14 mouse cellular contexts compared by ENCODE assay signal in the genomic region with DNA sequence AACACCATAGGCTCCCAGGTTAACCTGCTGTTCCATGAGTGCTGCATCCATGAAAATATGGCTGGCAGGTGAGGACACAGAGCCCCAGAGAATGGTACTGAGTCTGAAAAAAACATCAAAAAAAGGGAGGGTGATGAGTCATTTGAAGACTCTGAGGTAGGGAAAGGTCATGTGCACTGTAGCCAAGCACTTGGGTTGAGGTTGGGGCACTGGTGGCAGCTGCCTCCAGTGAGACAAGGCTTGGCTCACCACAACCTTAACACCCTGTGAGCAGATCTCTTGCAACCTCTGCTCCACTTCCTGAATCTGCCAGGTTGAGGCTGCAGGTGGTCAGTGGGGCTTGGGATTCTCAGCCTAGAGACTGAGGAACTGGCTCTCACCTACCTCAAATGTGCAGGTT. TPM values are rescaled to one million over a fixed set of nuclear protein-coding genes. Genes with fewer than 3 reads are reported as not detected.
DNase-seq lines count a peak whose midpoint lies in the region; ATAC-seq and TF ChIP-seq lines count a peak whose summit lies in the region.
"Had no signal": no experiment of that assay in that cellular context is flagged by ENCODE, and none has a peak within 500 bp of the region (broad histone marks: within the 10 kb centered on the region; RNA-seq: fewer than 3 reads in every experiment).

No protein-coding gene starts in this region.

- peaks cover 19% of the 10 kb centered on the region for H3K4me1 ChIP-seq in embryonic facial prominence, embryonic 15.5 days
- peaks cover 18% of the 10 kb centered on the region for H3K4me1 ChIP-seq in embryonic facial prominence, embryonic 10.5 days
- H3K4me1 ChIP-seq in hindbrain, postnatal 0 days (ENCODE audit: insufficient read depth, low read length): no peaks in the 10 kb centered on the region
- H3K4me1 ChIP-seq: neural tube, embryonic 12.5 days had no signal

- no peak overlapping the region for H3K27ac ChIP-seq in embryonic facial prominence, embryonic 15.5 days (replicated peaks)
- no peak overlapping the region for H3K27ac ChIP-seq in embryonic facial prominence, embryonic 10.5 days (replicated peaks)
- no peak overlapping the region for H3K27ac ChIP-seq in hindbrain, postnatal 0 days
- H3K27ac ChIP-seq: heart, adult 2 months; neural tube, embryonic 12.5 days had no signal

- H3K36me3 ChIP-seq in embryonic facial prominence, embryonic 15.5 days: no peaks in the 10 kb centered on the region
- no peaks in the 10 kb centered on the region for H3K36me3 ChIP-seq in embryonic facial prominence, embryonic 10.5 days (replicated peaks)
- H3K36me3 ChIP-seq in hindbrain, postnatal 0 days (ENCODE audit: insufficient read depth, low read length): no peaks in the 10 kb centered on the region
- H3K36me3 ChIP-seq: neural tube, embryonic 12.5 days had no signal

- H3K4me3 ChIP-seq in embryonic facial prominence, embryonic 15.5 days (replicated peaks): no peak overlapping the region
- H3K4me3 ChIP-seq in embryonic facial prominence, embryonic 10.5 days: no peak overlapping the region
- no peak overlapping the region for H3K4me3 ChIP-seq in hindbrain, postnatal 0 days (ENCODE audit: low read length)
- H3K4me3 ChIP-seq: heart, adult 2 months; neural tube, embryonic 12.5 days had no signal

- H3K9me3 ChIP-seq in embryonic facial prominence, embryonic 15.5 days (replicated peaks): no peaks in the 10 kb centered on the region
- H3K9me3 ChIP-seq in embryonic facial prominence, embryonic 10.5 days: 0 out of 2 replicates have a peak, but pooled peaks cover 2% of the 10 kb centered on the region
- H3K9me3 ChIP-seq in hindbrain, postnatal 0 days (ENCODE audit: low read length): no peaks in the 10 kb centered on the region
- H3K9me3 ChIP-seq: neural tube, embryonic 12.5 days had no signal

- 0 out of 2 replicates have a peak, but pooled peaks have one; percentile 51 for ATAC-seq in embryonic facial prominence, embryonic 15.5 days (ENCODE audit: insufficient number of reproducible peaks, low FRiP score, low TSS enrichment, low read depth)
- peak; percentile 90 to 93 for ATAC-seq in hematopoietic stem cell, adult 5-6 weeks (replicated peaks in 1 of 2; ENCODE audit: insufficient read depth in 1 of 2, low FRiP score in 2 of 2, low TSS enrichment in 1 of 2, low read depth in 1 of 2, poor library complexity in 2 of 2, severe bottlenecking in 2 of 2)
- no peak for ATAC-seq in hindbrain, postnatal 0 days
- ATAC-seq: forebrain, embryonic 14.5 days had no signal

- H3K4me2 ChIP-seq in embryonic facial prominence, embryonic 15.5 days (replicated peaks): no peak overlapping the region
- H3K4me2 ChIP-seq in hindbrain, postnatal 0 days (ENCODE audit: low read depth, low read length): no peak overlapping the region
- H3K4me2 ChIP-seq: neural tube, embryonic 12.5 days had no signal

- TF ChIP-seq CTCF in hindbrain, postnatal 0 days (IDR thresholded peaks at IDR 0.05; ENCODE audit: low read depth): no peak

- DNase-seq in embryonic facial prominence, embryonic 10.5 days (ENCODE audit: low spot score): no peak
- DNase-seq in B cell, adult 2 months: peak; percentile 58 to 66
- peak; percentile 64 for DNase-seq in naive thymus-derived CD4-positive, alpha-beta T cell, adult 2 months (ENCODE audit: low read depth)
- DNase-seq in embryo, embryonic 10 days (ENCODE audit: low spot score): no peak
- no peak for DNase-seq in hindbrain, postnatal 0 days (ENCODE audit: low spot score)
- DNase-seq in layer of hippocampus, adult 9-10 months (ENCODE audit: low spot score): no peak
- DNase-seq: lung, postnatal 14 days; right cerebral cortex, postnatal 4 days had no signal

- no peaks in the 10 kb centered on the region for H3K27me3 ChIP-seq in embryonic facial prominence, embryonic 15.5 days
- H3K27me3 ChIP-seq in embryonic facial prominence, embryonic 10.5 days (replicated peaks; ENCODE audit: low read depth, poor library complexity, severe bottlenecking): no peaks in the 10 kb centered on the region
- H3K27me3 ChIP-seq in hindbrain, postnatal 0 days (ENCODE audit: insufficient read depth, low read length): no peaks in the 10 kb centered on the region
- H3K27me3 ChIP-seq: neural tube, embryonic 12.5 days had no signal

- H3K9ac ChIP-seq in embryonic facial prominence, embryonic 15.5 days: no peak overlapping the region
- no peak overlapping the region for H3K9ac ChIP-seq in hindbrain, postnatal 0 days (replicated peaks; ENCODE audit: low read length)
- H3K9ac ChIP-seq: neural tube, embryonic 12.5 days had no signal

RNA-seq across cellular contexts. Expression of gene Ifnar2, which starts 6.0 kb away (rescaled TPM):
- polyA plus RNA-seq in embryonic facial prominence, embryonic 15.5 days (2015; fragmentation: Nextera tagmentation; extraction: Ambion mirVana): 60.4 and 61.7 TPM in 2 replicates
- polyA plus RNA-seq in embryonic facial prominence, embryonic 10.5 days (2016; fragmentation: Nextera tagmentation; extraction: Ambion mirVana): 29.7 and 31.0 TPM in 2 replicates
- total RNA-seq in hematopoietic stem cell, adult 5-6 weeks (2017): 133 and 147 TPM in 2 replicates
- 18.3 and 20.9 TPM in 2 replicates for total RNA-seq in hindbrain, postnatal 0 days (2014; rRNA removed)
- polyA plus RNA-seq in hindbrain, postnatal 0 days (2015; fragmentation: Nextera tagmentation; extraction: Ambion mirVana): 49.9 and 51.7 TPM in 2 replicates

RNA-seq across cellular contexts. Expression of gene Gm21970, which starts 25.0 kb away (rescaled TPM):
- not detected in 2 replicates for polyA plus RNA-seq in embryonic facial prominence, embryonic 15.5 days (2015; fragmentation: Nextera tagmentation; extraction: Ambion mirVana)
- polyA plus RNA-seq in embryonic facial prominence, embryonic 10.5 days (2016; fragmentation: Nextera tagmentation; extraction: Ambion mirVana): not detected in 2 replicates
- total RNA-seq in hematopoietic stem cell, adult 5-6 weeks (2017): not detected in 2 replicates
- not detected in 2 replicates for total RNA-seq in hindbrain, postnatal 0 days (2014; rRNA removed)
- not detected in 2 replicates for polyA plus RNA-seq in hindbrain, postnatal 0 days (2015; fragmentation: Nextera tagmentation; extraction: Ambion mirVana)
- total RNA-seq: heart, adult 2 months had no signal
- polyA plus RNA-seq: embryonic facial prominence, embryonic 11.5 days; forebrain, embryonic 14.5 days; heart, adult 2 months; neural tube, embryonic 12.5 days had no signal

RNA-seq across cellular contexts. Expression of gene Il10rb, which starts 39.4 kb away (rescaled TPM):
- 33.3 and 37.0 TPM in 2 replicates for polyA plus RNA-seq in embryonic facial prominence, embryonic 15.5 days (2015; fragmentation: Nextera tagmentation; extraction: Ambion mirVana)
- polyA plus RNA-seq in embryonic facial prominence, embryonic 10.5 days (2016; fragmentation: Nextera tagmentation; extraction: Ambion mirVana): 7.8 and 8.9 TPM in 2 replicates
- total RNA-seq in hematopoietic stem cell, adult 5-6 weeks (2017): 55.1 and 57.3 TPM in 2 replicates
- 4.2 and 7.1 TPM in 2 replicates for total RNA-seq in hindbrain, postnatal 0 days (2014; rRNA removed)
- polyA plus RNA-seq in hindbrain, postnatal 0 days (2015; fragmentation: Nextera tagmentation; extraction: Ambion mirVana): 14.6 and 14.8 TPM in 2 replicates

Comparison
In these comparisons a context has a peak if more than half of its experiments do, and no peak if none do; other contexts are left out.
1. DNase-seq: peak in B cell, adult 2 months (2 of 2) and naive thymus-derived CD4-positive, alpha-beta T cell, adult 2 months (single experiment); none in embryonic facial prominence, embryonic 10.5 days (single experiment), embryo, embryonic 10 days (single experiment), hindbrain, postnatal 0 days (single experiment) and layer of hippocampus, adult 9-10 months (single experiment).